Comparison of ENCODE assay signal across 8 mouse cellular contexts in genomic region chr7:134669474-134670311, GRCm38 (mm10). TPM values are rescaled to one million over a fixed set of nuclear protein-coding genes. Genes with fewer than 3 reads are reported as not detected.
DNase-seq lines count a peak whose midpoint lies in the region; ATAC-seq and TF ChIP-seq lines count a peak whose summit lies in the region.

No protein-coding gene starts in this region.

- 87% methylated on average over 14 of the region's 14 CpGs for WGBS in heart, adult 2 months
- 91% methylated on average over 14 of the region's 14 CpGs for WGBS in hindbrain, postnatal 0 days
- WGBS in midbrain, embryonic 12.5 days = 90% methylated on average over 14 of the region's 14 CpGs

- TF ChIP-seq EP300 in heart, adult 2 months (IDR thresholded peaks at IDR 0.05; ENCODE audit: insufficient read depth, low read depth, low read length) = no peak

- H3K27me3 ChIP-seq in heart, adult 2 months (ENCODE audit: control insufficient read depth, insufficient read depth, low read length) = no peaks in the 10 kb centered on the region
- peaks cover 4% of the 10 kb centered on the region; the same call in 1 of the 2 replicates for H3K27me3 ChIP-seq in hindbrain, postnatal 0 days (ENCODE audit: insufficient read depth, low read length)
- peaks cover 36% of the 10 kb centered on the region for H3K27me3 ChIP-seq in midbrain, embryonic 12.5 days

- no peak overlapping the region; the same call in 1 of the 2 replicates for H3K27ac ChIP-seq in heart, adult 2 months
- 0 out of 2 replicates have a peak overlapping the region, but pooled peaks have one; percentile 70 for H3K27ac ChIP-seq in hindbrain, postnatal 0 days
- no peak overlapping the region for H3K27ac ChIP-seq in midbrain, embryonic 12.5 days (replicated peaks)

- peak; percentile 64 for ATAC-seq in common myeloid progenitor, adult 5-6 weeks (replicated peaks; ENCODE audit: low read depth, poor library complexity, severe bottlenecking)
- ATAC-seq in hindbrain, postnatal 0 days = no peak
- no peak for ATAC-seq in midbrain, embryonic 12.5 days (ENCODE audit: low FRiP score, low read depth)

- no peak for TF ChIP-seq CTCF in heart, adult 2 months (IDR thresholded peaks at IDR 0.05)
- no peak for TF ChIP-seq CTCF in hindbrain, postnatal 0 days (IDR thresholded peaks at IDR 0.05; ENCODE audit: low read depth)

- intact Hi-C loops in heart, adult 2 months (cut with DNase I) = loop anchor here (2.0 to 5.0 kb wide), 3 partner anchors 23 to 97 kb away; no protein-coding TSS in a partner anchor

- H3K79me2 ChIP-seq in heart, adult 2 months (replicated peaks; ENCODE audit: control insufficient read depth, insufficient read depth, low read length) = no peaks in the 10 kb centered on the region

- H3K9ac ChIP-seq in heart, adult 2 months (ENCODE audit: low read depth, low read length) = peak overlapping the region; percentile 43; the same call in 1 of the 2 replicates
- peak overlapping the region; percentile 61; the same call in 1 of the 2 replicates for H3K9ac ChIP-seq in hindbrain, postnatal 0 days (replicated peaks; ENCODE audit: low read length)
- H3K9ac ChIP-seq in midbrain, embryonic 12.5 days (replicated peaks) = peak overlapping the region; percentile 68; the same call in 1 of the 2 replicates

- no peak for TF ChIP-seq POLR2A in heart, adult 2 months (IDR thresholded peaks at IDR 0.05; ENCODE audit: insufficient read depth, low read depth, low read length)

- H3K4me2 ChIP-seq in hindbrain, postnatal 0 days (ENCODE audit: low read depth, low read length) = peak overlapping the region; percentile 76
- H3K4me2 ChIP-seq in midbrain, embryonic 12.5 days (replicated peaks) = peak overlapping the region; percentile 95

- H3K36me3 ChIP-seq in heart, adult 2 months (ENCODE audit: control insufficient read depth, insufficient read depth, low read length) = no peaks in the 10 kb centered on the region
- H3K36me3 ChIP-seq in hindbrain, postnatal 0 days (ENCODE audit: insufficient read depth, low read length) = no peaks in the 10 kb centered on the region
- no peaks in the 10 kb centered on the region for H3K36me3 ChIP-seq in midbrain, embryonic 12.5 days

- no peaks in the 10 kb centered on the region for H3K9me3 ChIP-seq in hindbrain, postnatal 0 days (ENCODE audit: low read length)
- H3K9me3 ChIP-seq in midbrain, embryonic 12.5 days = no peaks in the 10 kb centered on the region

- peak overlapping the region; percentile 77; the same call in 1 of the 2 replicates for H3K4me3 ChIP-seq in heart, adult 2 months
- H3K4me3 ChIP-seq in hindbrain, postnatal 0 days (ENCODE audit: low read length) = peak overlapping the region; percentile 57; the same call in 1 of the 2 replicates
- peak overlapping the region; percentile 65 for H3K4me3 ChIP-seq in midbrain, embryonic 12.5 days

- peak in 1 of 2 experiments; percentile 20 for DNase-seq in heart, adult 2 months
- no peak for DNase-seq in heart, postnatal 4 days
- DNase-seq in hindbrain, postnatal 0 days (ENCODE audit: low spot score) = no peak
- DNase-seq in thymus, postnatal 25 days = no peak
- no peak for DNase-seq in right cerebral cortex, postnatal 14 days
- no peak for DNase-seq in spleen, adult 18-20 months

- H3K4me1 ChIP-seq in heart, adult 2 months (ENCODE audit: control insufficient read depth, insufficient read depth, low read length) = peaks cover 14% of the 10 kb centered on the region
- H3K4me1 ChIP-seq in hindbrain, postnatal 0 days (ENCODE audit: insufficient read depth, low read length) = peaks cover 3% of the 10 kb centered on the region; the same call in 1 of the 2 replicates
- peaks cover 20% of the 10 kb centered on the region for H3K4me1 ChIP-seq in midbrain, embryonic 12.5 days

RNA-seq across cellular contexts. Expression of gene Dock1, which starts 0.8 kb away (rescaled TPM):
- 10 to 100 TPM; 25.4 to 25.6 TPM for total RNA-seq in heart, adult 2 months (2021)
- polyA plus RNA-seq in heart, adult 2 months (2012; rRNA removed) = 8.3 and 13.3 TPM in 2 replicates
- 10 to 100 TPM; 53.7 to 56.5 TPM for total RNA-seq in heart, postnatal 4 days (2021)
- 8.6 and 9.2 TPM in 2 replicates for total RNA-seq in common myeloid progenitor, adult 5-6 weeks (2017)
- total RNA-seq in hindbrain, postnatal 0 days (2014; rRNA removed) = 14.2 and 15.2 TPM in 2 replicates
- 8.0 and 9.0 TPM in 2 replicates for polyA plus RNA-seq in hindbrain, postnatal 0 days (2015; fragmentation: Nextera tagmentation; extraction: Ambion mirVana)
- polyA plus RNA-seq in midbrain, embryonic 12.5 days (2016; fragmentation: Nextera tagmentation; extraction: Ambion mirVana) = 17.7 and 18.4 TPM in 2 replicates
